Mouse (Mus musculus): ENCODE measurements around the gene Slc25a45. TPM values are rescaled to one million over a fixed set of nuclear protein-coding genes. Genes with fewer than 3 reads are reported as not detected.
"Not testable (repeated sequence)": the region's sequence is repeated elsewhere in the genome, so short reads cannot be mapped to it uniquely, and the experiment has no call there.

The Slc25a45 gene
- total and polyA plus RNA-seq, 2 experiments from 2014 or later, result 1.8 to 6.0 TPM

DNA sequence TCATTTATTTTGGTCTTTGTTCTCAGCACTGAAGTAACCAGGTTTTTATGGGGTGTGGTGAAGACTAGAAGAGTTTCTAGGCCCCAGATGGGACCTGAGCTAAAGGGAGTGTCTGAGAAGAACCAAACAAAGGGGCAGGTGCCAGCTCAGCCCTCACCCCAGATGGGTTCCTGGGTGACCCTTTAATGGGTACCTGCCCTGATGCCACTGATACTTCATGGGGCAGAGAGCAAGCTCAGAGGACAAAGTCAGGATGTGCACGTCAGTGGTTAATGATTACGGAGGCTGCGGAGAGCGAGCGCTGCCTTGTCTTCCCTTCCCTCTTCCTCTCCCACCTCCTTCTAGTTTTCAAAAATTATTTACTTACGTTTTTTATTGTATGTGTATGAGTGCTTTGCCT, 3.5 kb downstream of the Slc25a45 start:
- H3K4me3 ChIP-seq (ENCODE audit: low read length), result no peak overlapping the region
- no peaks in the 10 kb centered on the region for H3K4me1 ChIP-seq (ENCODE audit: insufficient read depth, low read length)
- no peak overlapping the region for H3K4me2 ChIP-seq (ENCODE audit: low read depth, low read length)
- no peak overlapping the region for H3K27ac ChIP-seq
- TF ChIP-seq CTCF (IDR thresholded peaks at IDR 0.05; ENCODE audit: low read depth), result no peak
- no peaks in the 10 kb centered on the region for H3K36me3 ChIP-seq (ENCODE audit: insufficient read depth, low read length)
- 94% methylated on average over 6 of the region's 6 CpGs for WGBS
- no peak for ATAC-seq
- DNase-seq (ENCODE audit: low spot score), result no peak
- H3K9me3 ChIP-seq (ENCODE audit: low read length), result no peaks in the 10 kb centered on the region
- no peak overlapping the region for H3K9ac ChIP-seq (replicated peaks; ENCODE audit: low read length)
- no peaks in the 10 kb centered on the region for H3K27me3 ChIP-seq (ENCODE audit: insufficient read depth, low read length)

DNA sequence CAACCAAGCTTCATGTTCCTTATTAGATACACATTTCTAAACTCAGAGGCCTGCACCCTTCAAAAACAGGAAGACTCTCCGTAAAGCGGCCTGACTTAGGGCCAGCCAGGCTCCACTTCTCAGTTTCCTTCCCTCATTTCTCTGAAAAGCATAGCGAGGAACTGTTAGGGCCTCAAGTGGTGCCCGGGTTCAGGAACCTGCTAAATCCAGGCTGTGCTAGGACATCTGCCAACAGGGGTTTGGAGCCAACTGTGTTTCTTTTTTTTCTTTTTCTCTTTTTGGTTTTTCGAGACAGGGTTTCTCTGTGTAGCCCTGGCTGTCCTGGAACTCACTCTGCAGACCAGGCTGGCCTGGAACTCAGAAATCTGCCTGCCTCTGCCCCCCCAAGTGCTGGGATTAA, 4.5 kb downstream of the Slc25a45 start:
- ATAC-seq; H3K4me1 ChIP-seq (ENCODE audit: insufficient read depth, low read length); H3K27me3 ChIP-seq (ENCODE audit: insufficient read depth, low read length); H3K4me2 ChIP-seq (ENCODE audit: low read depth, low read length); H3K4me3 ChIP-seq (ENCODE audit: low read length); H3K9me3 ChIP-seq (ENCODE audit: low read length); H3K27ac ChIP-seq; H3K36me3 ChIP-seq (ENCODE audit: insufficient read depth, low read length); H3K9ac ChIP-seq (replicated peaks; ENCODE audit: low read length); DNase-seq (ENCODE audit: low spot score): not testable (repeated sequence)
- 72% methylated on average over 5 of the region's 5 CpGs for WGBS

DNA sequence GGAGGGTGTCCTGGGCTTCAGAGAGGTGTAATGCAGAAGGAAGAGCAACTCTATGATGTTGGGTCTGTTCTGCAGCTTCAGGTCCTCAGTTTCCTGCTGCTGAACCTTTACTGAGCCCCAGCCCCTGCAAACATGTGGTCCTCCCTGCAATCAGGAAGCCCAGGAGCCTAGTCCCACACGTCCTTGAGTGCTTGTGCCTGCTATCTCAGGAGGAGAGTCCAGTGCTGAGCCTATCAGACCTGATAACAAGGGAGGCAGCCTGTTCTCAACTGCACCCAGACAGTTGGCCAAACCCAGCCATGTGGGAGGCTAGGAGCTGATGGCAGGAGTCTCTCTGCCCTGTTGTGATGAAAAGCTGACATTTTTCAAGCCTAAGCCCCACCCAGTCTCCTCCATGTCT, 6.3 kb downstream of the Slc25a45 start:
- H3K27ac ChIP-seq, result no peak overlapping the region
- H3K36me3 ChIP-seq (ENCODE audit: insufficient read depth, low read length), result no peaks in the 10 kb centered on the region
- no peak overlapping the region for H3K4me3 ChIP-seq (ENCODE audit: low read length)
- H3K27me3 ChIP-seq (ENCODE audit: insufficient read depth, low read length), result no peaks in the 10 kb centered on the region
- no peaks in the 10 kb centered on the region for H3K4me1 ChIP-seq (ENCODE audit: insufficient read depth, low read length)
- no peak overlapping the region for H3K4me2 ChIP-seq (ENCODE audit: low read depth, low read length)
- H3K9me3 ChIP-seq (ENCODE audit: low read length), result no peaks in the 10 kb centered on the region
- no peak overlapping the region for H3K9ac ChIP-seq (replicated peaks; ENCODE audit: low read length)
- ATAC-seq (no peak), DNase-seq (ENCODE audit: low spot score) (no peak)
- TF ChIP-seq CTCF (IDR thresholded peaks at IDR 0.05; ENCODE audit: low read depth), result no peak
- WGBS, result 65% methylated on average over 1 of the region's 1 CpGs

DNA sequence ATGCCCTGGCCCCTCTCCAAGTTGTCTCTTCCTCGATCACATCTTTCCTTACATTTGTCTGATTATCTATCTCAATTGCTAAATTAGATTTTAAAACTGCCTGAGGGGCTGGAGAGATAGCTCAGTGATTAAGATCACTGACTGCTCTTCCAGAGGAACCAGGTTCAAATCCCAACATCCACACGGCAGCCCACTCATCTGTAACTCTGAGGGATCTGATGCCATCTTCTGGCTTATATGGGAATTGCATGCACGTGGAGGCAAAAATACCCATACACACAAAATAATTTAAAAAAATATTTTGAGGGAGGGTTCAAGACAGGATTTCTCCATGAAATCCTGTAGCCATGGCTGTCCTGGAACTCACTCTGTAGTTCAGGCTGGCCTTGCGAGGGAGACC, 8.2 kb downstream of the Slc25a45 start:
- Histone ChIP-seq H3K4me3 (ENCODE audit: low read length) (no peak overlapping the region), H3K9me3 (ENCODE audit: low read length) (no peaks in the 10 kb centered on the region), H3K27me3 (ENCODE audit: insufficient read depth, low read length) (no peaks in the 10 kb centered on the region), H3K9ac (replicated peaks; ENCODE audit: low read length) (no peak overlapping the region), H3K4me1 (ENCODE audit: insufficient read depth, low read length) (no peaks in the 10 kb centered on the region), H3K27ac (no peak overlapping the region), H3K4me2 (ENCODE audit: low read depth, low read length) (no peak overlapping the region), H3K36me3 (ENCODE audit: insufficient read depth, low read length) (no peaks in the 10 kb centered on the region)
- ATAC-seq, result no peak
- peak; percentile 42 for DNase-seq (ENCODE audit: low spot score)
- peak; percentile 67 for TF ChIP-seq CTCF (IDR thresholded peaks at IDR 0.05; ENCODE audit: low read depth)
- WGBS, result 67% methylated on average over 4 of the region's 4 CpGs

DNA sequence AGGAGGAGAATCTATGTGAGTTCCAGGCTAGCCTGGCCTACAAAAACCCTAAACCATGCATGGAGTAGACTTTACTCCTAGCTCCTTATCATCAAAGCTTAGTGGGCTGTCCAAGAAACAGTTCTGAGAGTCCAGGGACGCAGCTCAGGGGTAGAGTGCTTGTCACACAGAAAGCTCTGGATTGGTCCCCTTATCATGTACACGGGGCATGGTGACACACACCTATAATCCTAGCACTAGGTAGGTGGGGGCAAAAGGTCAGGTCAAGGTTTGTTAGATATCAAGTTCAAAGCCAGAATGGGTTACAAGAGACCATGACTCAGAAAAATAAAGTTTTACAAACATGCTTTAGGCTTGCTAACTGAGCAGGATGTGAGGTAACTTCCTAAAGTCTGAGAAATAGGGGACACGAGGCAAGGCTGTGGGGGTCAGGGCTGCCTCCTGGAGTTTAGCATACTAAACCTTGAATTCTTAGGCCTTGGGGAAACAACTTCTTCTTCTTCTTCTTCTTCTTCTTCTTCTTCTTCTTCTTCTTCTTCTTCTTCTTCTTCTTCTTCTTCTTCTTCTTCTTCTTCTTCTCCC, 9.7 kb downstream of the Slc25a45 start:
- no peak for DNase-seq (ENCODE audit: low spot score)
- Histone ChIP-seq H3K9me3 (ENCODE audit: low read length) (no peaks in the 10 kb centered on the region), H3K4me3 (ENCODE audit: low read length) (no peak overlapping the region), H3K27ac (no peak overlapping the region), H3K4me1 (ENCODE audit: insufficient read depth, low read length) (no peaks in the 10 kb centered on the region), H3K9ac (replicated peaks; ENCODE audit: low read length) (no peak overlapping the region), H3K4me2 (ENCODE audit: low read depth, low read length) (no peak overlapping the region), H3K36me3 (ENCODE audit: insufficient read depth, low read length) (0 out of 2 replicates have a peak, but pooled peaks cover 4% of the 10 kb centered on the region), H3K27me3 (ENCODE audit: insufficient read depth, low read length) (no peaks in the 10 kb centered on the region)
- WGBS, result 84% methylated on average over 3 of the region's 3 CpGs
- no peak for TF ChIP-seq CTCF (IDR thresholded peaks at IDR 0.05; ENCODE audit: low read depth)
- no peak for ATAC-seq

DNA sequence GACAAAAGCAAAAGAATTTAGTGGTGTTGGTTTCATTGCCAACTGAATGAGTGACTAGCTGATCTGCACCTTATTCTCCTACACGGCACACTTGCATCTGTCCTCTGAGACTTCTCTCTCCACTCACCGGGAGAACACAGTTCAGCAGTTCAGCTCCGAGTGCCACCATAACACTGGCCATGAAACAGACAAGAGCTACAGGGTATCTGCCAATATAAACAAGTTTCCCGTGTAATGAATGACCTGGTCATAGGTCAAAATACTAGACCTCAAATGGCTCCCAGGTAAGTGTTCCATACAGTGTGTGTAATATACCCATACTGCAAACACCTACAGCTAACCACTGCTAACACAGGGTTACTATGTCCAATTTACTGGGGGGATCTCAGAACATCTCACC, 11.6 kb downstream of the Slc25a45 start:
- Histone ChIP-seq H3K4me1 (ENCODE audit: insufficient read depth, low read length) (peaks cover 9% of the 10 kb centered on the region), H3K36me3 (ENCODE audit: insufficient read depth, low read length) (0 out of 2 replicates have a peak, but pooled peaks cover 4% of the 10 kb centered on the region), H3K27ac (no peak overlapping the region), H3K9me3 (ENCODE audit: low read length) (no peaks in the 10 kb centered on the region), H3K4me3 (ENCODE audit: low read length) (no peak overlapping the region), H3K9ac (replicated peaks; ENCODE audit: low read length) (no peak overlapping the region), H3K27me3 (ENCODE audit: insufficient read depth, low read length) (no peaks in the 10 kb centered on the region), H3K4me2 (ENCODE audit: low read depth, low read length) (no peak overlapping the region)
- DNase-seq (ENCODE audit: low spot score) (no peak), ATAC-seq (no peak)
- no peak for TF ChIP-seq CTCF (IDR thresholded peaks at IDR 0.05; ENCODE audit: low read depth)
- 61% methylated on average over 4 of the region's 4 CpGs for WGBS

DNA sequence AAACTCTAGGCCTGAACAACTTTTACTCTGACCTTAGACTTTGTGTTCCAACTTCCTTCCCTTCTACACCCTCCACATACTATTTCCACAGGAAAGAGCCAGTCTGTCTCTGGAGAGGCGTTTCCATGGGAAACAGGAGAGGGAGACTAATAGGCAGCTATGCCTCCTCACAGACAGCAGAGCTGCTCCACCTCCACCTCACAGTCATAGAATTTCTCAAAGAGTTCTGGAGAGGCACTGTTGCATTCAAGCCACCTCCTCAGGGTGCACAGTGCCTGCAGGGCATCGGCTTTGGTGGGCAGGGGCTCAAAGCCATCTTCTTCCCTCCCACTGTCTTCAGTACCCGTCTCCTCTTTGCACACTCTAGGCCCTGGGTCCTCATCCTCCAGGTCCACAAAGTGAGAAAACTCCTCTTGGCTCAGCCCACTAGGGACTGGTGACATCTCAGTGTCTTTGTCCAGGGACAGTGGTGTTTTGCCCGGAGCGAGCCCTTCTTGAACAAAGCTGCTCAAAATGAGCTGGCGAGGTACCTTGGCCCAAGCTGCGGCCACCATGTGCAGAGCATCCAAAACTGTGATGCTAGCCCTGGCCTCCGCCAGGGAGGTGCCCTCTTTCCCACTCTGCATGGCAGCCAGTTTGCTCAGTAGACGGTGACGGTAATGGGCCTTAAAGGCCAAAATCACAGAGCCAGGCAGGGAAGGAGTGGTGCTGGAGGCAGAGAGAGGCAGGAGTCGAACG, 14.1 kb downstream of the Slc25a45 start:
- WGBS, result 91% methylated on average over 12 of the region's 12 CpGs
- ATAC-seq (no peak), DNase-seq (ENCODE audit: low spot score) (no peak)
- H3K36me3 ChIP-seq (ENCODE audit: insufficient read depth, low read length), result peaks cover 12% of the 10 kb centered on the region
- no peak overlapping the region for H3K4me3 ChIP-seq (ENCODE audit: low read length)
- no peaks in the 10 kb centered on the region for H3K9me3 ChIP-seq (ENCODE audit: low read length)
- TF ChIP-seq CTCF (IDR thresholded peaks at IDR 0.05; ENCODE audit: low read depth), result no peak
- no peak overlapping the region for H3K9ac ChIP-seq (replicated peaks; ENCODE audit: low read length)
- H3K4me2 ChIP-seq (ENCODE audit: low read depth, low read length), result no peak overlapping the region
- H3K27ac ChIP-seq, result no peak overlapping the region
- peaks cover 9% of the 10 kb centered on the region for H3K4me1 ChIP-seq (ENCODE audit: insufficient read depth, low read length)
- no peaks in the 10 kb centered on the region for H3K27me3 ChIP-seq (ENCODE audit: insufficient read depth, low read length)

Measured in hindbrain, postnatal 0 days (tissue).